Mouse (Mus musculus) erythroid progenitor cell, adult 5-6 weeks (primary cell): Measurements from ENCODE around the gene Nutm2. TPM values are rescaled to one million over a fixed set of nuclear protein-coding genes. Genes with fewer than 3 reads are reported as not detected.
"Not testable (repeated sequence)": the region's sequence is repeated elsewhere in the genome, so short reads cannot be mapped to it uniquely, and the experiment has no call there.

Source experiments
- ATAC-seq: replicated peaks from 2 replicates; pipeline ENCODE4 v1.8.0; 2016; ENCODE audit warnings: moderate number of reproducible peaks, mild to moderate bottlenecking, moderate TSS enrichment, inconsistent platforms; ENCODE audit not compliant: poor library complexity, low FRiP score, severe bottlenecking
- total RNA-seq, 2 experiments: library from RNA; stranded (forward) in 1 of 2; stranded (reverse) in 1 of 2; fragments of 150-400 nt in 1 of 2; fragments of 186-747, 209-891 nt in 1 of 2; gene quantifications; 2 replicates each; pipeline versions ENCODE4 v1.2.3 to v1.2.4; 2015 to 2017; ENCODE audit warnings: low replicate concordance in 2 of 2

Nutm2 gene
- total RNA-seq (2015; ENCODE audit: low replicate concordance) (not detected in 2 replicates), total RNA-seq (2017; ENCODE audit: low replicate concordance) (not detected in 2 replicates)

- no peak for ATAC-seq
These were observed at the start of gene Nutm2 for GRCm38 (mm10) chr13:50467007-50467406. Nutm2 (plus strand) TSS chr13:50467307.

GRCm38 (mm10) chr13:50417389-50418183 lies 49.5 kb upstream of the Nutm2 start, which contains the start of gene Fbxw17:
Fbxw17 (plus strand) TSS chr13:50417864.
- no peak for ATAC-seq

- no peak for ATAC-seq
These were observed 48.7 kb upstream of the Nutm2 start for GRCm38 (mm10) chr13:50418421-50418820.

GRCm38 (mm10) chr13:50423625-50424209 lies 43.4 kb upstream of the Nutm2 start:
- no peak for ATAC-seq

- no peak for ATAC-seq
These were observed 42.6 kb upstream of the Nutm2 start for GRCm38 (mm10) chr13:50424517-50424916.

GRCm38 (mm10) chr13:50426686-50427085 lies 40.4 kb upstream of the Nutm2 start:
- ATAC-seq, result no peak

GRCm38 (mm10) chr13:50443812-50444211 lies 23.3 kb upstream of the Nutm2 start, which contains the start of gene Gm47429:
Gm47429 (minus strand) TSS chr13:50443912.
- no peak for ATAC-seq

GRCm38 (mm10) chr13:50445261-50445660 lies 21.8 kb upstream of the Nutm2 start:
- no peak for ATAC-seq

- ATAC-seq, result not testable (repeated sequence)
These were observed 14.8 kb upstream of the Nutm2 start for GRCm38 (mm10) chr13:50452266-50452665.

- no peak for ATAC-seq
These were observed 13.7 kb upstream of the Nutm2 start for GRCm38 (mm10) chr13:50453426-50453825.

- ATAC-seq, result not testable (repeated sequence)
These were observed 6.7 kb upstream of the Nutm2 start for GRCm38 (mm10) chr13:50460433-50460832.

- no peak for ATAC-seq
These were observed 2.2 kb upstream of the Nutm2 start for GRCm38 (mm10) chr13:50464621-50465562.

GRCm38 (mm10) chr13:50488510-50488909 lies 21.4 kb downstream of the Nutm2 start:
- not testable (repeated sequence) for ATAC-seq

GRCm38 (mm10) chr13:50510470-50511343 lies 43.6 kb downstream of the Nutm2 start:
- not testable (repeated sequence) for ATAC-seq

Other genes starting within 250 kb of the Nutm2 start
- gene Gm906, start 217.0 kb upstream of the Nutm2 start, total RNA-seq (2015; ENCODE audit: low replicate concordance), result not detected in 2 replicates
- gene Gm906, start 217.0 kb upstream of the Nutm2 start, total RNA-seq (2017; ENCODE audit: low replicate concordance), result not detected in 2 replicates
- gene Fbxw17, start 49.4 kb upstream of the Nutm2 start, total RNA-seq (2015; ENCODE audit: low replicate concordance), result 1.4 TPM in 1 of 2 replicates, not detected in the other
- gene Fbxw17, start 49.4 kb upstream of the Nutm2 start, total RNA-seq (2017; ENCODE audit: low replicate concordance), result 3.3 and 8.5 TPM in 2 replicates
- gene Gm47429, start 23.4 kb upstream of the Nutm2 start, total RNA-seq (2015; ENCODE audit: low replicate concordance), result not detected in 2 replicates
- not detected in 2 replicates for gene Gm47429, start 23.4 kb upstream of the Nutm2 start, total RNA-seq (2017; ENCODE audit: low replicate concordance)
- gene Gm904, start 175.9 kb downstream of the Nutm2 start, total RNA-seq (2015; ENCODE audit: low replicate concordance), result not detected in 2 replicates
- gene Gm904, start 175.9 kb downstream of the Nutm2 start, total RNA-seq (2017; ENCODE audit: low replicate concordance), result not detected in 2 replicates
- not detected in 2 replicates for gene Gm8765, start 231.0 kb downstream of the Nutm2 start, total RNA-seq (2015; ENCODE audit: low replicate concordance)
- not detected in 2 replicates for gene Gm8765, start 231.0 kb downstream of the Nutm2 start, total RNA-seq (2017; ENCODE audit: low replicate concordance)